Mouse (Mus musculus) E14TG2a.4 (cell line): ENCODE measurements at regions not wholly inside any gene's neighbourhood (a gene's known extent, or its start where the extent isn't known, plus 50 kb on each side); places are given as distances from the start of the nearest gene placed in this dataset.
"Not testable (repeated sequence)": the region's sequence is repeated elsewhere in the genome, so short reads cannot be mapped to it uniquely, and the experiment has no call there.

Experiments
- H3K27me3 ChIP-seq: 2 replicates; pipeline ENCODE4 v1.6.1; 2014; ENCODE audit warnings: low read length, control low read depth; ENCODE audit not compliant: insufficient read depth
- H3K36me3 ChIP-seq: 2 replicates; pipeline ENCODE4 v1.6.1; 2014; ENCODE audit warnings: low read length, control low read depth; ENCODE audit not compliant: insufficient read depth
- H3K4me1 ChIP-seq: replicated peaks from 2 replicates; pipeline ENCODE4 v1.6.1; 2014; ENCODE audit warnings: low read depth, low read length, control low read depth
- H3K4me3 ChIP-seq: replicated peaks from 2 replicates; pipeline ENCODE4 v1.5.1; 2014; ENCODE audit warnings: mild to moderate bottlenecking, low read length
- H3K9me3 ChIP-seq: 2 replicates; pipeline ENCODE4 v1.6.1; 2014; ENCODE audit warnings: low read length, control low read depth
- CTCF ChIP-seq: conservative IDR thresholded peaks from 2 replicates; pipeline ENCODE4 v1.5.1; 2014; ENCODE audit warnings: low read length
- NANOG ChIP-seq: IDR thresholded peaks from 2 replicates; pipeline ENCODE4 v1.6.1; 2014; ENCODE audit warnings: borderline replicate concordance, low read length, mixed read lengths
- POU5F1 ChIP-seq: IDR thresholded peaks from 2 replicates; pipeline ENCODE4 v1.6.1; 2014; ENCODE audit warnings: low read length, borderline replicate concordance

DNA sequence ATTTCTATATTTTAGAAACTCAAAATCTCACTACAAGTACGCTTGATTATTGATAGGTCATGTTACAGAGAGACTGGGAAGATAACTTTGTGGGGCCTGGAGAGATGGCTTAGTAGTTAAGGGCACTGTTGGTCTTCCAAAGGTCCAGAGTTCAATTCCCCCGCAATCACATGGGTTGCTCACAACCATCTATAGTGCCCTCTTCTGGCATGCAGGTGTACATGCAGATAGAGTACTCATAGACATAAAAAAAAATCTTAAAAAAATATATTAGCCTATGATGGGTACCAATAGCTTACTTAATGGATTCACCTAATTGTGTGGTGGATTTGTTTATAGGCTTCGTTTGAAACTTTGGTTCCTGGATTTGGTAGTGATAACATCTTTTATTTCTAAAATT, 654.2 kb upstream of the Marcks start:
- TF ChIP-seq NANOG (no peak), CTCF (peak; percentile 42), POU5F1 (no peak)
- no peak overlapping the region for H3K4me3 ChIP-seq

DNA sequence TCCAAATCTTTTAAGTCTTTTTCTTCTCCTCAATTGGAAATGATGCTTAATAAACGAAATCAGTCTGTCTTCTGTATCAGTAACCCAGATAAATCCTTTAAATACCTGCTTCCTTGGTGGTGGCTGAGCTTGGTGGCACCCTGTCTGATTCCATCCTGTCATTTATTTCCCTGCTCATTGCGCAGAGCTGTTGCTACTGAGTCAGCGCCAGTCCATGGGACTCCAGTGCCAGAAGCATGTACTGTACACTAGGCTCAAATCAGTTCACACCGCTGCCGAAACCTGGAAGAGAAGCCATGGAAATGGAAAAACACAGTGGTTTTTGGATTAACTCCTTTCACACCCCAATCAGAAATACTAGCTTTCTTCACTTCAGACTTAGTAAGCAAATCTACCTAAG, 649.3 kb upstream of the Marcks start:
- Histone ChIP-seq H3K4me1 (no peaks in the 10 kb centered on the region), H3K9me3 (peaks cover 21% of the 10 kb centered on the region), H3K27me3 (no peaks in the 10 kb centered on the region), H3K4me3 (no peak overlapping the region), H3K36me3 (no peaks in the 10 kb centered on the region)
- TF ChIP-seq POU5F1 = no peak
- no peak for TF ChIP-seq CTCF
- TF ChIP-seq NANOG = no peak

More for the DNA sequence above, 654.2 kb upstream of the Marcks start:
- H3K4me1 ChIP-seq = no peaks in the 10 kb centered on the region
- H3K36me3 ChIP-seq = no peaks in the 10 kb centered on the region
- no peaks in the 10 kb centered on the region for H3K9me3 ChIP-seq
- H3K27me3 ChIP-seq = no peaks in the 10 kb centered on the region

DNA sequence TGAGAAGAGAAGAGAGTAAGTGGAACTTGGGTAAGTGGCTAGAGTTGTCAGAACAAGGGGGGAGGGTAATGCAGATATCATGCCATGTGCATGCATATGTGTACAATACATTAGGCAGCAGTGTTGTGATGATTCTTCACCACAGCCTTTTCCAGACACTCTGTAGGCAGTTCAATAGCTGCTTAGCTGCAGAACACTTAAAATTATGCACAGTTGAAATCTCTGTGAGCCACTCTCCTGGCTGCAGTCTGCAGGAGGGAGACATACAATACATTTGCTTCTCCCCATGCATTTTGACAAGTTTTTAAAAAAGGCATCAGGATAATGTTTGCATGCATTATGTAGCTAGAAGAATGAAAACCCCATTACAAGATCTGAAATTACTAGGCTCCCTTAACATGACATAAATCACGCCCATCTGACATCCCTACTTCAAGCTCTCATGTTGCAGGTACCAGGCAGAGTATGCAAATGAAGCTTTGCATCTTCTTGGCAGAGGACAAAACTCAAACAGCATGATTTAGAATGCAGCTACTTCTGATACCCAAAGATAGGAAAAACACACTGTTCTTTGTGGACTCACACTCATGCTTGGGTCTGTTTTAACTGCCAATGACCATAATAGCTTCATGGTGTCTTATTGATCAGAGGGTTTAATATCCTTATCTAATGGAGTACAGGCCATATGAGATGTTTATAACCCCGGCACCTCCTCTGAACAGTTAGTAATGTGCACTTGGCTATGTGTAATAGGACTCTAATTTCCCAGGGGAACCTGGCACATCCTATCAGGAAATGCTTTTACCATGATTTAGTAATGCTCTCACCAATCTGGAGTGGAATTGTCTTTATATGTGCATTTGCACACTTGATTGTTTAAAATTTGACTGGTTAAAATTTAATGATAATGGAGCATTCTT, 640.9 kb upstream of the Marcks start:
- H3K4me1 ChIP-seq = no peaks in the 10 kb centered on the region
- peaks cover 33% of the 10 kb centered on the region for H3K9me3 ChIP-seq
- TF ChIP-seq NANOG (no peak), CTCF (no peak), POU5F1 (no peak)
- no peaks in the 10 kb centered on the region for H3K36me3 ChIP-seq
- H3K27me3 ChIP-seq = no peaks in the 10 kb centered on the region
- no peak overlapping the region for H3K4me3 ChIP-seq

DNA sequence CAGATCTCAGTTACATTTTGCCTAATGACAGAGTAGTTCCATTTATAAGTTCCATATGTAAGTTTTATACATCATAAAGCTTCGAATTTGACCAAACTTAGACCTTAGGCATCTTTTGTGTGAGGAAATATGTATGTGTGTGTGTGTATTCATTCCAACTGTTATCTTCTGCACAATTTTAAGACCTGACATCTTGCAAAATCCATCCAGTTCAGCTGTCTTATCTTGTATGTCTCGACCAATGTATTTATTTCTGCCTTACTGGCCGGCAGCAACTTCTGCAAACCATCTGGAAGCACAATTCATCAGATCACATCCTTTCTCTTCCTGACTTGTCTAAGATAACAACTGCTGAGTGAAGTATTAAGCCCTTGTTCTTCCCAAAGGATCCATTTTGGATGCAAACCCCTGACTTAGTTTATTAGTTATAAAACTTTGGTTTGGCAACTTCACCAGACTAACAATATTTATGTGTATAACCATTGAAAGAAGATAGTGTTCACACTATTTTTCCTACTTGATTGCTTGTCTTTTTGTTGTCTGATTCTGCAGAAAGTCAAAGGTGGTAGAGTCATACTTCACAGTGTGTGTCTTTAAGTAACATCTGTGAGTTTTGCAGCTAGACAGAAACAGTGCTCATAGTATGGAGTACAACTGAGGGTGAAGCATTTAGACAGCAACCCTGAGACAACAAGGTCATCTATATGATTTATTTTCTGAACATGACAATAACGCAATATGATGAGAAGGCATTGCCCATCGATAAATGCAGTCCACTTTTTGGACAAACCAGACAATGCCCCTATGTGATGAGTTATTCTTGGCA, 622.0 kb upstream of the Marcks start:
- Histone ChIP-seq H3K4me1 (no peaks in the 10 kb centered on the region), H3K4me3 (no peak overlapping the region), H3K36me3 (no peaks in the 10 kb centered on the region), H3K27me3 (no peaks in the 10 kb centered on the region), H3K9me3 (no peaks in the 10 kb centered on the region)
- TF ChIP-seq CTCF = no peak
- no peak for TF ChIP-seq NANOG
- no peak for TF ChIP-seq POU5F1

DNA sequence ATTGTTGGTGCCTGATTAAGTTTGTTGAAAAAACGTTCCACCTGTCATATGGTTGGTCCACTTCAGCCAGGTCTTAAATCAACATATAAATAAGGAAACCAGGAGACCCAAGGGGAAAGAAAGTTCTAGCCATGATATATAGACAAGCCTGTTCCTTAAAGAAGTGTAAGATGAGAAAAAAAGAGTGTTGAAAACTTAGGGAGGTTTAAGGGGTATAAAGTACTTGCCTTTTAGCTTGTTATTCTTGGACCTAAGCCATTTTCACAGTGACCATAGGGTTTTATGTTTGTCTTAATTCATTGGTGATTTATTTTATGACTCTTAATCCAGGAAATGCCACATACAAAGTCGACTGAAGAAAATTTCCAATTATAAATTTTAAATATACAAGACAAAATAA, 602.9 kb upstream of the Marcks start:
- H3K36me3 ChIP-seq = no peaks in the 10 kb centered on the region
- TF ChIP-seq CTCF (no peak), NANOG (no peak), POU5F1 (no peak)

DNA sequence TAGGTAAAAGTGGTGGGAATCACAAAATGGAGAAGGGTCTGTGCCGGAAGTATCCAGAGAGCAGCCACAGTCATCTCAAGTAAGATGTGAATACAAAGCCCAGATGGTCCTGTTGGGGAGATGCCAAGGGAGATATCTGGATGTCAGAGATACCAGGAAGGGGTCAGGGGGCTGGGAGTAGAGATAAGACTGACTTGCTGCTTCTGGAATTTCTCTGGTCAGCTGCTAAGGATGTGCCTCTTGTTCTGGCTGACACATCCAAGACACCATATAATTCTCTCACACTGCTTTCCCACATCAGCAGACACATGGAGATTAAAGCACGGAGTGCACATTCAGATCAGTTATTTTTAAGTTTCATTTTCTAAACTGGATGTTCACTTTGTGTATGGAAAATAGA, 600.3 kb upstream of the Marcks start:
- H3K4me3 ChIP-seq = no peak overlapping the region
- no peaks in the 10 kb centered on the region for H3K4me1 ChIP-seq
- TF ChIP-seq CTCF (no peak), NANOG (no peak), POU5F1 (no peak)
- no peaks in the 10 kb centered on the region for H3K9me3 ChIP-seq
- no peaks in the 10 kb centered on the region for H3K27me3 ChIP-seq
- no peaks in the 10 kb centered on the region for H3K36me3 ChIP-seq

More for the DNA sequence above, 602.9 kb upstream of the Marcks start:
- Histone ChIP-seq H3K4me1 (no peaks in the 10 kb centered on the region), H3K27me3 (no peaks in the 10 kb centered on the region), H3K4me3 (no peak overlapping the region), H3K9me3 (no peaks in the 10 kb centered on the region)

DNA sequence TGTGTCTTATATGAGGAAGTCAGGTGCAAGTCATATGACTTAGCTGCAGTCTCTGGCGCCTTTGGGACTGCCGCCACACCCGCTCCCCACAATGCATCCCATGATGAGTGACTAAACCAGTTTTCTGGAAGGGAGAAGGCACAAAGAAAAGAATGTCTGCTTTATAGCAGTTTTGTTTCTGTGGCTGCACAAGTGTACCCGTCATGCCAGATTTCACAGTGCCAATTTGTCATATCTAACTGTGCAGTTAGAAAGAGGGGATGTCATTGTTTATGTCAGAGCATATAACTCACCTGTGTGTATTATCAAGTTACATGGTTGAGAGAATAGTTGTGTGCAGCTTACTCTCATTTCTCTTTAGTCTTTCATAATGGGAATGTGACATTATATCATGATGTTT, 586.9 kb upstream of the Marcks start:
- 0 out of 2 replicates have a peak, but pooled peaks cover 2% of the 10 kb centered on the region for H3K4me1 ChIP-seq
- no peak overlapping the region for H3K4me3 ChIP-seq
- no peaks in the 10 kb centered on the region for H3K36me3 ChIP-seq
- H3K27me3 ChIP-seq = no peaks in the 10 kb centered on the region
- TF ChIP-seq CTCF (no peak), NANOG (no peak), POU5F1 (no peak)
- H3K9me3 ChIP-seq = no peaks in the 10 kb centered on the region

DNA sequence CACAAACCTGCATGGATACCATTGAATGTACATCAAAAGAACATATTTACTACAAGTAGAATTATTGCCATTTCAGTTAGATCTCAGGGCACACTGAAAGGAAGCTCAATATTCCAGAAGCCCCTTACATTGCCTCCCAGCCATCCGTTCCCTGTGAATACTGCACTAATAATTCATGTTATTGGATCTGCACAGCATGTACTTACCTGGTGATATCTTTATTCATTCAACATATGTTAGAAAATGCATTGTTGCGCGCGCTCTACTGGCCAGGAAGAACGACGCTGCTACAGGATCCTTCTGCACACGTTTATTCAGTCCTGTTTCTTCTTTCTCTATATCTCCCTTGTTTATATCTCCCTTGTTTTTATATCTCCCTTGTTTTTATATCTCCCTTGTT, 586.3 kb upstream of the Marcks start:
- H3K4me3 ChIP-seq, H3K36me3 ChIP-seq, H3K4me1 ChIP-seq, H3K9me3 ChIP-seq, H3K27me3 ChIP-seq: not testable (repeated sequence)

- Histone ChIP-seq H3K4me3 (no peak overlapping the region), H3K9me3 (no peaks in the 10 kb centered on the region), H3K4me1 (0 out of 2 replicates have a peak, but pooled peaks cover 2% of the 10 kb centered on the region), H3K27me3 (no peaks in the 10 kb centered on the region), H3K36me3 (no peaks in the 10 kb centered on the region)
- no peak for TF ChIP-seq POU5F1
- TF ChIP-seq CTCF = no peak
- no peak for TF ChIP-seq NANOG
Measured at GRCm38 (mm10) chr10:37720748-37721147, 582.0 kb upstream of the Marcks start.
